In genomic region chr2:34645851-34646540, GRCm38 (mm10) we compare ENCODE assay signal across 7 mouse cellular contexts.
A peak's percentile ranks its signal among the peaks of the same experiment; 100 is the strongest.
DNase-seq lines count a peak whose midpoint lies in the region; ATAC-seq and TF ChIP-seq lines count a peak whose summit lies in the region.

No protein-coding gene starts in this region.

- H3K4me2 ChIP-seq in forebrain, embryonic 14.5 days (ENCODE audit: low read length), result peak overlapping the region; percentile 43
- peak overlapping the region; percentile 62 for H3K4me2 ChIP-seq in limb, embryonic 11.5 days (ENCODE audit: low read depth, severe bottlenecking)
- peak overlapping the region; percentile 43 for H3K4me2 ChIP-seq in midbrain, embryonic 11.5 days

- H3K4me3 ChIP-seq in G1E (ENCODE audit: low read depth, low read length), result peak overlapping the region; percentile 67
- H3K4me3 ChIP-seq in forebrain, embryonic 14.5 days (ENCODE audit: low read depth, low read length), result peak overlapping the region; percentile 15
- peak overlapping the region; percentile 26 for H3K4me3 ChIP-seq in limb, embryonic 11.5 days (ENCODE audit: low read depth, low read length)
- H3K4me3 ChIP-seq in midbrain, embryonic 11.5 days (ENCODE audit: low read depth, low read length), result peak overlapping the region; percentile 26

- peak; percentile 79 for ATAC-seq in G1E (ENCODE audit: extremely low read depth, insufficient number of reproducible peaks, low FRiP score, poor library complexity, severe bottlenecking)
- peak; percentile 63 for ATAC-seq in forebrain, embryonic 14.5 days
- peak; percentile 54 for ATAC-seq in limb, embryonic 11.5 days (ENCODE audit: insufficient number of reproducible peaks, low FRiP score, low TSS enrichment, low read depth)
- peak; percentile 84 for ATAC-seq in midbrain, embryonic 11.5 days (ENCODE audit: low FRiP score)

- WGBS in forebrain, embryonic 14.5 days, result 11% methylated on average over 20 of the region's 21 CpGs
- WGBS in limb, embryonic 11.5 days, result 14% methylated on average over 21 of the region's 21 CpGs
- WGBS in midbrain, embryonic 11.5 days, result 15% methylated on average over 21 of the region's 21 CpGs

- no peak overlapping the region for H3K9ac ChIP-seq in forebrain, embryonic 14.5 days (ENCODE audit: low read length)
- no peak overlapping the region for H3K9ac ChIP-seq in limb, embryonic 11.5 days (ENCODE audit: low read length)
- H3K9ac ChIP-seq in midbrain, embryonic 11.5 days (ENCODE audit: low read length), result peak overlapping the region; percentile 34

- H3K36me3 ChIP-seq in G1E (replicated peaks), result no peaks in the 10 kb centered on the region
- H3K36me3 ChIP-seq in forebrain, embryonic 14.5 days (ENCODE audit: control insufficient read depth, insufficient read depth, low read length), result no peaks in the 10 kb centered on the region
- H3K36me3 ChIP-seq in limb, embryonic 11.5 days (ENCODE audit: control insufficient read depth, insufficient read depth, low read length), result no peaks in the 10 kb centered on the region
- H3K36me3 ChIP-seq in midbrain, embryonic 11.5 days (ENCODE audit: control insufficient read depth, insufficient read depth, low read length), result no peaks in the 10 kb centered on the region

- H3K4me1 ChIP-seq in G1E (ENCODE audit: insufficient read depth, low read depth, low read length), result peaks cover 16% of the 10 kb centered on the region
- H3K4me1 ChIP-seq in forebrain, embryonic 14.5 days (ENCODE audit: control insufficient read depth, insufficient read depth, low read length), result no peaks in the 10 kb centered on the region; the same call in 1 of the 2 replicates
- H3K4me1 ChIP-seq in limb, embryonic 11.5 days (ENCODE audit: control insufficient read depth, insufficient read depth, low read length), result 0 out of 2 replicates have a peak, but pooled peaks cover 2% of the 10 kb centered on the region
- H3K4me1 ChIP-seq in midbrain, embryonic 11.5 days (ENCODE audit: control insufficient read depth, insufficient read depth, low read length), result 0 out of 2 replicates have a peak, but pooled peaks cover 5% of the 10 kb centered on the region

- H3K27me3 ChIP-seq in G1E (ENCODE audit: insufficient read depth, low read length), result peaks cover 5% of the 10 kb centered on the region; the same call in 1 of the 2 replicates
- peaks cover 19% of the 10 kb centered on the region; the same call in 1 of the 2 replicates for H3K27me3 ChIP-seq in forebrain, embryonic 14.5 days (replicated peaks; ENCODE audit: control insufficient read depth, insufficient read depth, low read length)
- no peaks in the 10 kb centered on the region for H3K27me3 ChIP-seq in limb, embryonic 11.5 days (ENCODE audit: control insufficient read depth, insufficient read depth, low read length)
- peaks cover 6% of the 10 kb centered on the region for H3K27me3 ChIP-seq in midbrain, embryonic 11.5 days (ENCODE audit: control insufficient read depth, insufficient read depth, low read length)

- TF ChIP-seq CTCF in G1E (IDR thresholded peaks at IDR 0.05; ENCODE audit: low read depth, low read length), result no peak

- no peak overlapping the region for H3K27ac ChIP-seq in forebrain, embryonic 14.5 days (ENCODE audit: low read depth, low read length)
- H3K27ac ChIP-seq in limb, embryonic 11.5 days (replicated peaks; ENCODE audit: low read depth, low read length), result no peak overlapping the region
- no peak overlapping the region for H3K27ac ChIP-seq in midbrain, embryonic 11.5 days (ENCODE audit: low read depth, low read length)

- H3K9me3 ChIP-seq in G1E (replicated peaks), result peaks cover 3% of the 10 kb centered on the region; the same call in 1 of the 2 replicates
- H3K9me3 ChIP-seq in forebrain, embryonic 14.5 days (replicated peaks; ENCODE audit: control insufficient read depth, low read length), result no peaks in the 10 kb centered on the region
- H3K9me3 ChIP-seq in limb, embryonic 11.5 days (ENCODE audit: control insufficient read depth, low read length), result no peaks in the 10 kb centered on the region
- no peaks in the 10 kb centered on the region for H3K9me3 ChIP-seq in midbrain, embryonic 11.5 days (ENCODE audit: control insufficient read depth, low read length)

- peak; percentile 81 for DNase-seq in G1E (ENCODE audit: low spot score)
- peak; percentile 76 for DNase-seq in adrenal gland, postnatal 25 days
- peak; percentile 55 for DNase-seq in forebrain, embryonic 14.5 days (ENCODE audit: low spot score)
- DNase-seq in heart, postnatal 4 days, result peak; percentile 80
- peak; percentile 82 for DNase-seq in limb, embryonic 11.5 days (ENCODE audit: low spot score)
- DNase-seq in midbrain, embryonic 11.5 days (ENCODE audit: low spot score, missing footprints), result peak; percentile 92
- peak; percentile 88 to 90 for DNase-seq in spleen, postnatal 4 days (ENCODE audit: low spot score in 2 of 2)

Comparison
In these comparisons a context has a peak if more than half of its experiments do, and no peak if none do; other contexts are left out.
1. H3K4me3 ChIP-seq: peak in every context shown above with its lines; median percentile 67 in G1E; 26 in limb, embryonic 11.5 days; 26 in midbrain, embryonic 11.5 days; 15 in forebrain, embryonic 14.5 days.